Mouse (Mus musculus) liver, embryonic 16.5 days (tissue): ENCODE results near the gene Frat1. TPM values are rescaled to one million over a fixed set of nuclear protein-coding genes. Genes with fewer than 3 reads are reported as not detected.

Experiments used
- ATAC-seq: fragments of 200-750 bp; cut with Nextera tagmentation; 2 replicates; pipeline ENCODE4 v1.8.0; 2017; ENCODE audit warnings: low read depth, mild to moderate bottlenecking, moderate number of reproducible peaks, moderate library complexity
- H3K27ac ChIP-seq: fragments of 300-500 bp; sonication (generic); 2 replicates; pipeline ENCODE4 v1.5.1; 2014; ENCODE audit warnings: mild to moderate bottlenecking, low read length
- H3K27me3 ChIP-seq: fragments of 300-500 bp; sonication (generic); 2 replicates; pipeline ENCODE4 v1.6.1; 2014; ENCODE audit warnings: low read depth, low read length, mixed read lengths; ENCODE audit not compliant: control insufficient read depth, insufficient read depth
- H3K36me3 ChIP-seq: fragments of 300-500 bp; sonication (generic); 2 replicates; pipeline ENCODE4 v1.6.1; 2014; ENCODE audit warnings: mild to moderate bottlenecking; ENCODE audit not compliant: control insufficient read depth, insufficient read depth
- H3K4me1 ChIP-seq: fragments of 300-500 bp; sonication (generic); 2 replicates; pipeline ENCODE4 v1.6.1; 2014; ENCODE audit warnings: low read depth, low read length, mixed read lengths; ENCODE audit not compliant: control insufficient read depth
- H3K4me2 ChIP-seq: fragments of 300-500 bp; sonication (generic); 2 replicates; pipeline ENCODE4 v1.6.1; 2014; ENCODE audit warnings: low read depth, low read length, mixed read lengths
- H3K4me3 ChIP-seq: fragments of 300-500 bp; sonication (generic); 2 replicates; pipeline ENCODE4 v1.5.1; 2014; ENCODE audit warnings: low read depth, mild to moderate bottlenecking, low read length
- H3K9ac ChIP-seq: fragments of 300-500 bp; sonication (generic); 2 replicates; pipeline ENCODE4 v1.6.1; 2014; ENCODE audit warnings: low read depth, low read length
- H3K9me3 ChIP-seq: fragments of 300-500 bp; sonication (generic); replicated peaks from 2 replicates; pipeline ENCODE4 v1.6.1; 2016; ENCODE audit warnings: low read length; ENCODE audit not compliant: control insufficient read depth
- WGBS: fragments of 180-500 bp; shearing (Covaris S2); extraction: QIAGEN DNeasy Blood & Tissue Kit; methylation state at CpG from one replicate; pipeline ENCODE4 v1.1.7; 2014; ENCODE audit not compliant: insufficient replicate concordance; 5-methylcytosine and 5-hydroxymethylcytosine counted together
- polyA plus RNA-seq: library from polyadenylated mRNA; unstranded; fragments of >200 nt; fragmentation: Nextera tagmentation; extraction: Ambion mirVana; gene quantifications from 2 replicates; pipeline ENCODE4 v1.2.1, GENCODE M21; 2015

Frat1 gene
- polyA plus RNA-seq: 8.3 and 8.5 TPM in 2 replicates

GRCm38 (mm10) chr19:41829381-41830105 lies at the start of gene Frat1:
TSS of gene Frat1 (plus strand) at chr19:41829970.
- ATAC-seq: peak; percentile 87
- Histone ChIP-seq H3K27ac (peak within 1 kb of the TSS; percentile 96), H3K4me1 (peaks cover 38% of the 10 kb centered on the region), H3K36me3 (no peaks in the 10 kb centered on the region), H3K9me3 (no peaks in the 10 kb centered on the region), H3K4me3 (peak within 1 kb of the TSS; percentile 87), H3K9ac (peak within 1 kb of the TSS; percentile 80), H3K4me2 (peak within 1 kb of the TSS; percentile 88), H3K27me3 (no peaks in the 10 kb centered on the region)
- 1% methylated on average over 39 of the region's 39 CpGs for WGBS

DNA sequence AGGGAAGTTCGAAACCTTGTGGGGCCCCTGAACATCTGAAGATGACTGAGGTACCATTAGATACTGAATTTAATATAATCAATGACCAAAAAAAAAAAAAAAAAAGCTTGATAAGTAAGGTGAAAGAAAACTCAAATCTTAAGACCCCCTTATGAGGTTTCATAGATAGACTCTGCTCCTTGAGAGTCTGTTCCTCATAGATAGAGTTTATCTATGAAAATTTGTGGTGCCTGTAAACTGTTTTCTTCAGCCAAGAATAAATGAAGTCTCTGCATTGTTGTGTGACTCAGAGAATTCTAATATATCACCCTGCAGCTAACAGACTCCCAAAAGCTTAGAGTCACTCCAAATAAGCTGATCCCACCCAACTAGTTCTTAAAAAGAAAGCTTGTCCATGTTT lies 42.9 kb upstream of the Frat1 start:
- Histone ChIP-seq H3K9me3 (no peaks in the 10 kb centered on the region), H3K36me3 (peaks cover 46% of the 10 kb centered on the region), H3K4me3 (no peak overlapping the region), H3K27me3 (no peaks in the 10 kb centered on the region), H3K4me2 (no peak overlapping the region), H3K27ac (no peak overlapping the region), H3K4me1 (no peaks in the 10 kb centered on the region), H3K9ac (no peak overlapping the region)
- no peak for ATAC-seq
- 75% methylated on average over 1 of the region's 1 CpGs for WGBS

- Histone ChIP-seq H3K4me3 (no peak overlapping the region), H3K27ac (no peak overlapping the region), H3K36me3 (peaks cover 37% of the 10 kb centered on the region), H3K4me1 (peaks cover 7% of the 10 kb centered on the region), H3K27me3 (no peaks in the 10 kb centered on the region), H3K9ac (no peak overlapping the region), H3K9me3 (no peaks in the 10 kb centered on the region), H3K4me2 (no peak overlapping the region)
- ATAC-seq: no peak
- WGBS: 72% methylated on average over 10 of the region's 10 CpGs
Measured at GRCm38 (mm10) chr19:41789110-41789961, 40.4 kb upstream of the Frat1 start.

DNA sequence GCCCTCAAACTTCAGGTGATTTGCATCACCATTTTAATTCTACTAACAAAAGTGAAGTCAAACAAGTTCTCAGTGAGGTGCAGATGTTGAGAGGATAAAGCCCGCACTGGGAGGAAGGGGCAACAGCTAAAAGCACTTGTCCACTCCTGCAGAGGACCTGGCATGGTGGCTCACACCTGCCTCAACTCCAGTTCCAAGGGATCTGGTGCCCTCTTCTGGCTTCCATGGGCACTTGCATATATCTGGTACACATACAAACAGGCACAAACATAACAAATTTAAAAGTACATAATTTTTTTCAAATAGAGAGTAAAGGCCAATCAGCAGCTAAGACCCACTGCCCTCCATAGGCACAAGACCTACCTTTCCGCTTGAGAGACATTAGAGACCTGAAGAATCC lies 38.4 kb upstream of the Frat1 start:
- H3K27me3 ChIP-seq: no peaks in the 10 kb centered on the region
- no peak for ATAC-seq
- 81% methylated on average over 2 of the region's 2 CpGs for WGBS

GRCm38 (mm10) chr19:41792934-41793486 lies 36.8 kb upstream of the Frat1 start:
- H3K27ac ChIP-seq: no peak overlapping the region
- no peaks in the 10 kb centered on the region for H3K9me3 ChIP-seq
- no peak overlapping the region for H3K9ac ChIP-seq
- no peak for ATAC-seq
- H3K4me1 ChIP-seq: peaks cover 23% of the 10 kb centered on the region
- WGBS: 31% methylated on average over 1 of the region's 1 CpGs
- no peaks in the 10 kb centered on the region for H3K27me3 ChIP-seq
- peaks cover 14% of the 10 kb centered on the region for H3K36me3 ChIP-seq
- no peak overlapping the region for H3K4me3 ChIP-seq
- H3K4me2 ChIP-seq: no peak overlapping the region

More for the DNA sequence above, 38.4 kb upstream of the Frat1 start:
- no peak overlapping the region for H3K9ac ChIP-seq
- no peaks in the 10 kb centered on the region for H3K9me3 ChIP-seq
- peaks cover 16% of the 10 kb centered on the region for H3K4me1 ChIP-seq
- no peak overlapping the region for H3K27ac ChIP-seq
- H3K4me2 ChIP-seq: no peak overlapping the region
- peaks cover 21% of the 10 kb centered on the region for H3K36me3 ChIP-seq
- no peak overlapping the region for H3K4me3 ChIP-seq

GRCm38 (mm10) chr19:41794017-41794416 lies 35.8 kb upstream of the Frat1 start:
- H3K9me3 ChIP-seq: no peaks in the 10 kb centered on the region
- peaks cover 25% of the 10 kb centered on the region for H3K4me1 ChIP-seq
- H3K36me3 ChIP-seq: peaks cover 9% of the 10 kb centered on the region
- no peak overlapping the region for H3K27ac ChIP-seq
- no peaks in the 10 kb centered on the region for H3K27me3 ChIP-seq
- H3K9ac ChIP-seq: no peak overlapping the region
- ATAC-seq: no peak
- no peak overlapping the region for H3K4me3 ChIP-seq
- H3K4me2 ChIP-seq: no peak overlapping the region

DNA sequence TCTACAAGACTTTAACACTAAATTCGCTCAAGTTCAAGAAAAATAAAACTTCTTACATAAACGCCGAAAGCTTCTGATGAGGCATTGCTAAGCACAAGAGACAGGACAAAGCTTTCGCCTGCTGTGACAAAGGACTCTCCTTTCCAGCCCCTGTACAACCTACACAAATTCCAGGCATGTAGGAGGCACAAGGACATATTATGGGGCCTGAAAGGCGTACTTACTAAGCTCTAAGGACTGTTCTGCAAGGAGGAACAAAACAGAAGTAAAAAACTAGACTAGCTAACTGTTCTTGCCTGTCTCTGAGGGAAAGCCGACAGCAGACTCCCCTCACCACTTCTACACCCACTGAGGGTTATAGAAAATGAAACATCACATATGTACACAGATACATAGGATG lies 34.9 kb upstream of the Frat1 start:
- Histone ChIP-seq H3K9me3 (no peaks in the 10 kb centered on the region), H3K9ac (no peak overlapping the region), H3K27ac (no peak overlapping the region), H3K27me3 (no peaks in the 10 kb centered on the region), H3K4me3 (no peak overlapping the region), H3K36me3 (peaks cover 9% of the 10 kb centered on the region), H3K4me2 (no peak overlapping the region), H3K4me1 (peaks cover 28% of the 10 kb centered on the region)
- no peak for ATAC-seq
- 83% methylated on average over 6 of the region's 6 CpGs for WGBS

GRCm38 (mm10) chr19:41796148-41796760 lies 33.5 kb upstream of the Frat1 start:
- WGBS: 59% methylated on average over 3 of the region's 3 CpGs
- Histone ChIP-seq H3K27ac (peak overlapping the region; percentile 69), H3K27me3 (no peaks in the 10 kb centered on the region), H3K36me3 (peaks cover 4% of the 10 kb centered on the region), H3K4me1 (peaks cover 36% of the 10 kb centered on the region), H3K4me3 (no peak overlapping the region), H3K9me3 (no peaks in the 10 kb centered on the region), H3K9ac (no peak overlapping the region), H3K4me2 (no peak overlapping the region)
- ATAC-seq: no peak
